Mouse (Mus musculus) embryonic fibroblast, embryonic 13.5 days (primary cell): ENCODE results near the gene Ago3.

Experiments
- CTCF ChIP-seq: IDR thresholded peaks from 2 replicates; pipeline ENCODE4 v1.5.1; 2011; ENCODE audit warnings: mild to moderate bottlenecking, control low read depth, low read length, moderate library complexity, borderline replicate concordance; ENCODE audit not compliant: insufficient read depth
- POLR2A ChIP-seq: IDR thresholded peaks from 2 replicates; pipeline ENCODE4 v1.6.1; 2011; ENCODE audit warnings: low read depth, mild to moderate bottlenecking, control low read depth, low read length, moderate library complexity

GRCm38 (mm10) chr4:126321854-126322511 lies 107.4 kb downstream of the Ago3 start:
- TF ChIP-seq CTCF = no peak
- no peak for TF ChIP-seq POLR2A
